Mouse (Mus musculus) neural tube, embryonic 11.5 days (tissue): ENCODE data around the gene Pde4b. TPM values are rescaled to one million over a fixed set of nuclear protein-coding genes. Genes with fewer than 3 reads are reported as not detected.

Source experiments
- ATAC-seq: fragments of 200-750 bp; cut with Nextera tagmentation; 2 replicates; pipeline ENCODE4 v1.8.0; 2017; ENCODE audit warnings: moderate number of reproducible peaks, mild to moderate bottlenecking, moderate TSS enrichment, moderate library complexity; ENCODE audit not compliant: insufficient read depth, low FRiP score, low TSS enrichment
- DNase-seq: peaks from one replicate; pipeline ENCODE4 v3.0.0-alpha.2; 2015; ENCODE audit warnings: low spot score
- H3K27ac ChIP-seq: fragments of 300-500 bp; sonication (generic); 2 replicates; pipeline ENCODE4 v1.5.1; 2014; ENCODE audit warnings: low read depth, mild to moderate bottlenecking, low read length
- H3K27me3 ChIP-seq: fragments of 300-500 bp; sonication (generic); 2 replicates; pipeline ENCODE4 v1.6.1; 2014; ENCODE audit warnings: mild to moderate bottlenecking, low read length, mixed read lengths; ENCODE audit not compliant: control insufficient read depth, insufficient read depth
- H3K36me3 ChIP-seq: fragments of 300-500 bp; sonication (generic); 2 replicates; pipeline ENCODE4 v1.6.1; 2014; ENCODE audit warnings: mild to moderate bottlenecking, low read length, moderate library complexity, mixed read lengths; ENCODE audit not compliant: control insufficient read depth, insufficient read depth
- H3K4me1 ChIP-seq: fragments of 300-500 bp; sonication (generic); 2 replicates; pipeline ENCODE4 v1.6.1; 2014; ENCODE audit warnings: low read length, mixed read lengths; ENCODE audit not compliant: control insufficient read depth, insufficient read depth
- H3K4me2 ChIP-seq: fragments of 300-500 bp; sonication (generic); 2 replicates; pipeline ENCODE4 v1.6.1; 2014; ENCODE audit warnings: low read depth, mild to moderate bottlenecking, moderate library complexity
- H3K4me3 ChIP-seq: fragments of 300-500 bp; sonication (generic); 2 replicates; pipeline ENCODE4 v1.5.1; 2014; ENCODE audit warnings: low read depth, low read length
- H3K9ac ChIP-seq: fragments of 300-500 bp; sonication (generic); 2 replicates; pipeline ENCODE4 v1.6.1; 2014; ENCODE audit warnings: mild to moderate bottlenecking, low read length
- H3K9me3 ChIP-seq: fragments of 300-500 bp; sonication (generic); 2 replicates; pipeline ENCODE4 v1.6.1; 2016; ENCODE audit warnings: low read length; ENCODE audit not compliant: control insufficient read depth
- WGBS: fragments of 180-500 bp; shearing (Covaris S2); extraction: QIAGEN DNeasy Blood & Tissue Kit; methylation state at CpG from one replicate; pipeline ENCODE4 v1.1.7; 2014; 5-methylcytosine and 5-hydroxymethylcytosine counted together
- polyA plus RNA-seq: library from polyadenylated mRNA; unstranded; fragments of >200 nt; fragmentation: Nextera tagmentation; extraction: Ambion mirVana; gene quantifications from 2 replicates; pipeline ENCODE4 v1.2.1, GENCODE M21; 2014

Pde4b gene
- polyA plus RNA-seq, 1 experiment from 2014 or later: 15.7 TPM

DNA sequence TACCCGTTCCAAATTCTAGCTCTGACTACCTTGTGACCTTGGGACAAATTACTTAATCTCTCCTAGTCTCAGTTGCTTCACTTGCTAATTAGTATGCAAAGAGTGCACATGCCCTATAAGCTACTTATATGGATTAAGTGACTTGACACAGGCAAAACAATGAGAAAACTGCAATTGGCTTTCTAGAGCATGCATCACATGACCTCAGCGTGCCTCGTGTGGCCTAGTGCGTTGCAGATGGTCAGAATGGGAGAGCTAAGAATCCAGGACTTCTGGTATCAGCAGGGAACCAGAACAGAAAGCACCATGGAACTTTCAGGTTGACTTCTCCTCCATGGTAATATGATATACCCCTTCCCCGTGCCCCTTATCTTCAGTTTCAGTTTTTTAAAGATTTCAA, 426.2 kb downstream of the Pde4b start:
- no peak overlapping the region for H3K4me2 ChIP-seq
- H3K27ac ChIP-seq: no peak overlapping the region
- ATAC-seq: no peak
- no peaks in the 10 kb centered on the region for H3K27me3 ChIP-seq
- DNase-seq: no peak
- H3K36me3 ChIP-seq: no peaks in the 10 kb centered on the region
- no peak overlapping the region for H3K4me3 ChIP-seq
- H3K4me1 ChIP-seq: 0 out of 2 replicates have a peak, but pooled peaks cover 3% of the 10 kb centered on the region
- no peak overlapping the region for H3K9ac ChIP-seq
- WGBS: 76% methylated on average over 5 of the region's 5 CpGs
- H3K9me3 ChIP-seq: no peaks in the 10 kb centered on the region

DNA sequence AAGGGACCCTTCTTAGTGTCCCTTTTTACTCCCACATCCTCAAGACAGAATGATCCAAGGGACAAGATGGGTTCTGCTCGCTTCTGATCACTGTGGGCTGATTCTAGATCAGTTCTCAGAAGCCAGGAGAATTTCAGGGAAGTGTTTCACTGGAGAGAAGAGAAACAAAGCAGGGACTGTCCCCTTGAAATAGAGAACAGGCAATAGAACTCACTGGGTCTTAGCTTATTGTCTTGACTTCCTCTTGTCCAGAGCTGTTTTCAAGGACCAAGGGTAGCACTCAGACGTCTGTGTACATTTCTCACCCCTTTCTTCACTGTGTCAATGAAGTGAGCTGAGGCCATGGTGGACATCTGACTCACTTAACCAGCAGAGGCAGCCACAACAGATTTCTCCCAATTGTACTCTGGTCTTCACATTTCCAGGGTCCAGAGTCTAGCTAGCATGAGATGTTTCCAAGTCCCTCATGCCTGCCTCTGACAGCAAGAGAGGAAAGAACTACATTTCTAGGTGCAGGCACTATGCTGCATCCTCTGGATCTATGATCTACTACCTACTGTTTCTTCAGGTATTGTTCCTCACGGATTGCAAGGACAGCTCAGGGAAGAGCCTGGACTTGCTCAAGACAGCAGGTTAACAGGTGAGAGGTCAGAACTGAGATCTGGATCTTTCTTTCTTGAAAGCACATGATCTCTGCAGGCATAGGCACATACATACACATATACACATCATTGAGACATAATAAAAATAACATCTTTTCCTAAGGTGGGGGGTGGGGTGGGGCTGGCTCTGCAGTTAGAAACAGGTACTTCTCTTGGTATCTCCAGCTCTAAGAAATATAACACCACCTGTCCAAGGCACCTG, 427.9 kb downstream of the Pde4b start:
- Histone ChIP-seq H3K27ac (no peak overlapping the region), H3K9me3 (no peaks in the 10 kb centered on the region), H3K4me3 (no peak overlapping the region), H3K36me3 (no peaks in the 10 kb centered on the region), H3K4me1 (0 out of 2 replicates have a peak, but pooled peaks cover 3% of the 10 kb centered on the region), H3K9ac (no peak overlapping the region), H3K27me3 (no peaks in the 10 kb centered on the region), H3K4me2 (no peak overlapping the region)
- DNase-seq: no peak
- ATAC-seq: no peak
- 58% methylated on average over 3 of the region's 3 CpGs for WGBS

DNA sequence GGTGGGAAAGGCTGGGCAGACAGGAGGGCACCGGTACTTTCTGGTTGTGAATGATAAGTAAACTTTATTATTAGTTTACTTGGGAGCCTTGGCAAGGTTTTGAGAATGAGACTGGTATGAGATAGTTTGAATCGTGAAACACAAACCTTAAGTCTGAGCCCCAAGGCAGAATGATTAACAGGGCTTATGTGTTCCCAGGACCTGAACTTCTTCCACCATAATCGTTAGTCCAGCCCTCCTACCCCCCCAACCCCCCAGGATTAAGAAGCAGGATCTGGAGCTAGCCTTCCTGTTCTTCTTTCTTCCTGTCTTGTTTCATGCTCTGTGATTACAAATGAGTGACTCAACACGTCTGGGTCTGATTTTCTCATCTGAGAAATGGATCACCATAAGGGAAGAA, 429.1 kb downstream of the Pde4b start:
- H3K4me1 ChIP-seq: 0 out of 2 replicates have a peak, but pooled peaks cover 3% of the 10 kb centered on the region
- no peak overlapping the region for H3K27ac ChIP-seq
- no peak overlapping the region for H3K4me2 ChIP-seq
- no peaks in the 10 kb centered on the region for H3K36me3 ChIP-seq
- WGBS: 76% methylated on average over 4 of the region's 4 CpGs
- ATAC-seq: no peak
- no peak for DNase-seq
- H3K4me3 ChIP-seq: no peak overlapping the region
- no peaks in the 10 kb centered on the region for H3K9me3 ChIP-seq
- no peak overlapping the region for H3K9ac ChIP-seq
- no peaks in the 10 kb centered on the region for H3K27me3 ChIP-seq

DNA sequence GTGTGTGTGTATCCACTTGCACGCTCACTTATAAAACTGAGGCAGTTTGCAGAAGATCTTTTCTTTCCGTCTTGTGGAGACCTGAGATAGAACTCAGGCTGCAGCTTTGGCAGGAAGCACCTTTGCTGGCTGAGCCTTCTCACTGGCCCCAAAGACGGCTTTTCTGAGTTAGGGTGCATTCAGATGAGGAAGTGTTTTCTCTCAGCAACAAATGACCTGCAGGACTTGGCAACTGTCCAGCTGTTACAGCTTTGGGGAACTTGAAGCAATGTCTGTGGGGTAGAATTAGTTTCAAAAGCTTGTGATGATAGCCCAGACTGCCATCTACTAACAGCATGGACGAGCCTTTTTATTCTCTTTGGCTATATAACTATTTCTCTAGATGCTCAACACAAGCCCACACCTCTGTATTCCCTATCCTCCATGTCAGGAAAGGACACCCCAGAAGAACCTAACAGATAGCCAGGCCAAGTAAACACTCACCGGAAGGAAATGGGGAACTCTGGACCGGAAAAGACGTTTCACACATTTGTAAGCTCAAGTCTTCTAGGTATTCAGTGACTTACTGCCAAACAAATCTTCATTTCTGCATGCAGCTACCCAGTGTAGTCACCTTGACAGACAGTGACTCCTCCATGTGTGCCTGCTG, 429.8 kb downstream of the Pde4b start:
- DNase-seq (no peak), ATAC-seq (no peak)
- no peaks in the 10 kb centered on the region for H3K36me3 ChIP-seq
- H3K9me3 ChIP-seq: no peaks in the 10 kb centered on the region
- H3K27me3 ChIP-seq: no peaks in the 10 kb centered on the region
- H3K4me2 ChIP-seq: no peak overlapping the region
- no peaks in the 10 kb centered on the region for H3K4me1 ChIP-seq
- H3K27ac ChIP-seq: no peak overlapping the region
- H3K4me3 ChIP-seq: no peak overlapping the region
- 81% methylated on average over 7 of the region's 7 CpGs for WGBS
- H3K9ac ChIP-seq: no peak overlapping the region

DNA sequence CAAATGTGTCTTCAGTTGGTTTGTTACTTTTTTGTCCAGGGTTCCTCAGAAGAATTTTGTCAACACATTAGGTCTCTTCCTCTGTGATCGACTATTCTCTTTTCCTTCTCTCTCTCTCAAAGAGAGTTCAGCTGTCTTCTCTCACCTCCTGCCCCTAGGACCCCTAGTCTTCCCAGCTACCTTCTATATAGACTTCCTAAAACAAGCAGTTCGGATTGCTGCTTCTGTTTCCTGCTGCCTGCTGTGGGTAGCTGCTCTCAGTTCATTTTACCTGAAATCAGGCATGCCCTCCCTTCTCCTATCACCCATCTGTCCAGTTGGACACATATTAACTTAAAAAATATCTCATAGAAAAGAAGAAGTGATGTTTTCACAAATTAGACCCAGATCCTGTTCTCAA, 430.3 kb downstream of the Pde4b start:
- 65% methylated on average over 2 of the region's 2 CpGs for WGBS
- no peak overlapping the region for H3K4me2 ChIP-seq
- H3K4me3 ChIP-seq: no peak overlapping the region
- no peaks in the 10 kb centered on the region for H3K9me3 ChIP-seq
- H3K27ac ChIP-seq: no peak overlapping the region
- ATAC-seq: no peak
- no peaks in the 10 kb centered on the region for H3K36me3 ChIP-seq
- no peak overlapping the region for H3K9ac ChIP-seq
- no peaks in the 10 kb centered on the region for H3K27me3 ChIP-seq
- H3K4me1 ChIP-seq: no peaks in the 10 kb centered on the region
- no peak for DNase-seq

DNA sequence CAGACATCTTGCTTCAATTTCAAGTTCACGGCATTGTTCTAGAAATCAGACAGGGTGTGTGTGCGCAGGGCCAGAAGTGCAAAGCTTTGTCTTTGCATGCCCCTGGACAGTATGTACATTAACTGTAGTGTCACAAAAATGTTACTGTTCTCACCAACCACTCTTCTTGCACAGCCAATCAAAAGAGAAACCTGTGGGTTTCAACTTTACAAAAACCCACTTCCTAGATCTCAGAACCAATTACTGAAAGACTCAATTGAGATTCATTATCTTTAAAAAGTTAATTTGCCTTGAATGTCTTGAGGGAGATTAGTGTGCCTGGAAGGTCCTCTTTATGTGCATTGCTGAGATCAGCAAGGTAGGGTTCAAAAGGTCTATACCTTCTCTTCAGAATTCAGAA, 431.0 kb downstream of the Pde4b start:
- H3K9ac ChIP-seq: no peak overlapping the region
- no peak for ATAC-seq
- no peak overlapping the region for H3K27ac ChIP-seq
- no peaks in the 10 kb centered on the region for H3K27me3 ChIP-seq
- no peak overlapping the region for H3K4me2 ChIP-seq
- no peaks in the 10 kb centered on the region for H3K36me3 ChIP-seq
- no peak for DNase-seq
- H3K4me3 ChIP-seq: no peak overlapping the region
- 93% methylated on average over 2 of the region's 2 CpGs for WGBS
- no peaks in the 10 kb centered on the region for H3K4me1 ChIP-seq
- H3K9me3 ChIP-seq: no peaks in the 10 kb centered on the region

DNA sequence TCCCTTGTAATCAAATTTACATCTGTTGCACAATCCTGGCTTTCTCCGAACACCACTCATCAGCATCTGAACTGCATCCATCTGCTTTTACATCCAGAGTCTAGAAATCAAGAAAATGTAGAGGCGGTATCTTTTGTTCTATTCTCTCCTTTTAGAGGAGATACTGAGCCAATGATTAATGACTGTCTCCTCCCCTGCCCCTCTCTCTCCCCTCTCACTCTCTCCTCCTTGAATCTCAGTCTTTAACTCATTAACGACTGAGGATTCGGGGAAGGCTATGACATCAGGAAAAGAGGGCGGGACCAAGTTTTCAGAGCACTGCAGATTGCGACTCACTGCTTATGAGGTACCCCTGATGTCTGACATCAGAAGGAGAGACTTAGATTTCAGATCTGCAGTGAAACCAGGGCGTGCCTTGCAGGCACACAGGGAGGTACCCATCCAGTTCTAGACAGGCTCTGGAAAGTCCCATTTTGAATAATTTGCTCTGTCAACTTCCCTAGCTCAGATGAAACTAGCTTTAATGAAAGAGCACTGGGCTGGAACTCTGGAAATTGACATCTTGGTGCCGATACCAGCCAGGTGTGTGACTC, 433.4 kb downstream of the Pde4b start:
- no peak for ATAC-seq
- Histone ChIP-seq H3K4me1 (no peaks in the 10 kb centered on the region), H3K4me3 (no peak overlapping the region), H3K27me3 (no peaks in the 10 kb centered on the region), H3K9ac (no peak overlapping the region), H3K9me3 (no peaks in the 10 kb centered on the region), H3K36me3 (no peaks in the 10 kb centered on the region), H3K4me2 (no peak overlapping the region), H3K27ac (no peak overlapping the region)
- WGBS: 59% methylated on average over 8 of the region's 8 CpGs
- no peak for DNase-seq

DNA sequence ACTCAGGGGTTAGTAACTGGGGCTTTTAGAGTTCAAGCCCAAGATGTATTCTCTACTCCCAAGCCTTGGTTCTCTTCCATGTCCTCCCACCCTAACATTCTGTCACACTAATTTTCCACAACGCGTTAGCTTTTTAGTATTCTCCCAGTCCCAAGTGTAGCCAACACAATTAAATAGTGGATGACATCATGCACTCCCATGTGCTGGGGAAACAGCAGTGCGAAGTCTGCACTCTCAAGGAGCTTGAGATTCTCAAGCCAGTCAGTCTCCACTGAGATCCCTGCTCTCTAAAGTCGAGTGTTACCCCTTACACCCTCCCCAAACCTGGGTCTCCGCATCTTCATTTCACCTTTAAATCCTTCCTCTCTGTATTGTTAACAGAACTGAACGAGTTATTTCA, 434.1 kb downstream of the Pde4b start:
- Histone ChIP-seq H3K36me3 (no peaks in the 10 kb centered on the region), H3K4me1 (no peaks in the 10 kb centered on the region), H3K9me3 (no peaks in the 10 kb centered on the region), H3K4me3 (no peak overlapping the region), H3K9ac (no peak overlapping the region), H3K27ac (no peak overlapping the region), H3K27me3 (no peaks in the 10 kb centered on the region), H3K4me2 (no peak overlapping the region)
- ATAC-seq: no peak
- 76% methylated on average over 6 of the region's 6 CpGs for WGBS
- no peak for DNase-seq
